Mouse (Mus musculus): ENCODE results near the gene Limd1.
"Not testable (repeated sequence)": the region's sequence is repeated elsewhere in the genome, so short reads cannot be mapped to it uniquely, and the experiment has no call there.

Gene Limd1

GRCm38 (mm10) chr9:123478586-123479195 lies at the start of gene Limd1:
Gene Limd1 (plus strand): TSS chr9:123478706.
- peak; percentile 78 for DNase-seq (ENCODE audit: low spot score)

GRCm38 (mm10) chr9:123429863-123430262 lies 48.6 kb upstream of the Limd1 start:
- no peak for DNase-seq (ENCODE audit: low spot score)

- no peak for DNase-seq (ENCODE audit: low spot score)
Observed at GRCm38 (mm10) chr9:123430973-123431372, 47.5 kb upstream of the Limd1 start.

GRCm38 (mm10) chr9:123438223-123438622 lies 40.3 kb upstream of the Limd1 start:
- DNase-seq (ENCODE audit: low spot score), result no peak

- DNase-seq (ENCODE audit: low spot score), result no peak
Observed at GRCm38 (mm10) chr9:123440230-123441058, 38.1 kb upstream of the Limd1 start.

- not testable (repeated sequence) for DNase-seq (ENCODE audit: low spot score)
Observed at GRCm38 (mm10) chr9:123447101-123447500, 31.4 kb upstream of the Limd1 start.

GRCm38 (mm10) chr9:123448594-123448993 lies 29.9 kb upstream of the Limd1 start:
- no peak for DNase-seq (ENCODE audit: low spot score)

- peak; percentile 75 for DNase-seq (ENCODE audit: low spot score)
Observed at GRCm38 (mm10) chr9:123450174-123450573, 28.3 kb upstream of the Limd1 start.

- no peak for DNase-seq (ENCODE audit: low spot score)
Observed at GRCm38 (mm10) chr9:123451772-123452171, 26.7 kb upstream of the Limd1 start.

- no peak for DNase-seq (ENCODE audit: low spot score)
Observed at GRCm38 (mm10) chr9:123456634-123457602, 21.6 kb upstream of the Limd1 start.

GRCm38 (mm10) chr9:123457603-123458002 lies 20.9 kb upstream of the Limd1 start:
- DNase-seq (ENCODE audit: low spot score), result no peak

- DNase-seq (ENCODE audit: low spot score), result no peak
Observed at GRCm38 (mm10) chr9:123467141-123467620, 11.3 kb upstream of the Limd1 start.

- DNase-seq (ENCODE audit: low spot score), result no peak
Observed at GRCm38 (mm10) chr9:123468406-123469085, 10.0 kb upstream of the Limd1 start.

- no peak for DNase-seq (ENCODE audit: low spot score)
Observed at GRCm38 (mm10) chr9:123469087-123469486, 9.4 kb upstream of the Limd1 start.

GRCm38 (mm10) chr9:123473377-123473776 lies 5.1 kb upstream of the Limd1 start:
- DNase-seq (ENCODE audit: low spot score), result no peak

GRCm38 (mm10) chr9:123475569-123475968 lies 2.9 kb upstream of the Limd1 start:
- no peak for DNase-seq (ENCODE audit: low spot score)

- DNase-seq (ENCODE audit: low spot score), result peak; percentile 79
Observed at GRCm38 (mm10) chr9:123478031-123478585, 398 bp upstream of the Limd1 start.

GRCm38 (mm10) chr9:123479196-123479669 lies 727 bp downstream of the Limd1 start:
- DNase-seq (ENCODE audit: low spot score), result peak; percentile 53

- DNase-seq (ENCODE audit: low spot score), result no peak
Observed at GRCm38 (mm10) chr9:123479876-123480252, 1.4 kb downstream of the Limd1 start.

GRCm38 (mm10) chr9:123480253-123480921 lies 1.9 kb downstream of the Limd1 start:
- no peak for DNase-seq (ENCODE audit: low spot score)

GRCm38 (mm10) chr9:123481136-123481535 lies 2.6 kb downstream of the Limd1 start:
- no peak for DNase-seq (ENCODE audit: low spot score)
